Mouse (Mus musculus): ENCODE data around the gene Cald1. TPM values are rescaled to one million over a fixed set of nuclear protein-coding genes. Genes with fewer than 3 reads are reported as not detected.

The Cald1 gene
- polyA plus RNA-seq, 1 experiment, result 403 TPM

DNA sequence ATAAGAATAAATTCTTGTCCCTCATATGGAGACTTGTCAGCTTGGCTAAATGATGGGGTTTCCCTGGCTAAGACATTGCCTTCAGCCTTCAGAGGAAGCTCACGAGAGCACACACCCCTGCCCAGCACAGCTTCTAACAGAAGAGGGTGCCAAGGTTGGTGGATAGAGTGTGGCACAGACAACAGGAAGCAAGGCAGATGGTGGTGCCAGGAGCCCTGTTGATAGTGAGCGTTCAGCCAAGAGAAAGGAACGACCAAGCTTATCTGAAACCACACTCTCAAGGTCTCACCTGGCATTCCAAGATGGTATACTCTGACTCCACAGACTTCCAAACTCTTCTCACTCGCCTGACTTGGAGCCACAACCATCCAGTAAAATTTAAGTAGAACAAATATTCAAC lies 66.0 kb downstream of the Cald1 start:
- no peak overlapping the region for H3K27ac ChIP-seq (ENCODE audit: insufficient read depth, low read length)

DNA sequence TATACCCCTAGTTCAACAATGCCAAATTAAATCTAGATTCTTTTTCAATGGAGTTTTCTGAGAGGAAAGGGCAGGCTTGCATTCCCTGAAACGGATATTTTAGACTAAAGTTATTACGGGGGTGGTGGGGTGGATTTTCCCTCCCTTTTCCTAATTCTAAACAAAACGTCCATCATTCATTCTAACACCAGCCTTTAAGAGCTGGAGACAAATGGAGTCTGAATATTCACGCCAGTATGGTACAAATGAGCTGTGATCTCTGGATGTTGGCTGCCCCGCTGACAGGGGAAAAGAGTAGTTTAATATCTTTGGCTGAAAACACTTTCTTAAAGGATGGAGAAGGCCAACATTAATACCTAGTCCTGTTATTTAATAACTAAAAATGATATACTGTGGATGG lies 66.4 kb downstream of the Cald1 start:
- no peaks in the 10 kb centered on the region for H3K36me3 ChIP-seq (ENCODE audit: control insufficient read depth, insufficient read depth, low read length, poor library complexity, severe bottlenecking)
- no peak overlapping the region for H3K27ac ChIP-seq (ENCODE audit: insufficient read depth, low read length)
- H3K27me3 ChIP-seq (ENCODE audit: control insufficient read depth, insufficient read depth, low read length, poor library complexity, severe bottlenecking), result no peaks in the 10 kb centered on the region
- H3K9ac ChIP-seq (ENCODE audit: low read depth, poor library complexity, severe bottlenecking), result no peak overlapping the region
- H3K4me3 ChIP-seq (ENCODE audit: low read depth, low read length), result no peak overlapping the region
- no peaks in the 10 kb centered on the region for H3K9me3 ChIP-seq (replicated peaks; ENCODE audit: control insufficient read depth, insufficient read depth, low read length, poor library complexity, severe bottlenecking)
- H3K4me1 ChIP-seq (ENCODE audit: control insufficient read depth, insufficient read depth, low read length), result no peaks in the 10 kb centered on the region
- no peak for TF ChIP-seq EP300 (IDR thresholded peaks at IDR 0.05; ENCODE audit: insufficient read depth, low read depth, low read length)
- no peak for TF ChIP-seq POLR2A (IDR thresholded peaks at IDR 0.05; ENCODE audit: insufficient read depth, low read length)
- TF ChIP-seq CTCF (IDR thresholded peaks at IDR 0.05; ENCODE audit: low read depth, low read length), result no peak

More for the DNA sequence above, 66.0 kb downstream of the Cald1 start:
- no peak overlapping the region for H3K9ac ChIP-seq (ENCODE audit: low read depth, poor library complexity, severe bottlenecking)
- no peaks in the 10 kb centered on the region for H3K9me3 ChIP-seq (replicated peaks; ENCODE audit: control insufficient read depth, insufficient read depth, low read length, poor library complexity, severe bottlenecking)
- TF ChIP-seq CTCF (IDR thresholded peaks at IDR 0.05; ENCODE audit: low read depth, low read length) (no peak), POLR2A (IDR thresholded peaks at IDR 0.05; ENCODE audit: insufficient read depth, low read length) (no peak), EP300 (IDR thresholded peaks at IDR 0.05; ENCODE audit: insufficient read depth, low read depth, low read length) (no peak)
- H3K27me3 ChIP-seq (ENCODE audit: control insufficient read depth, insufficient read depth, low read length, poor library complexity, severe bottlenecking), result no peaks in the 10 kb centered on the region
- H3K36me3 ChIP-seq (ENCODE audit: control insufficient read depth, insufficient read depth, low read length, poor library complexity, severe bottlenecking), result no peaks in the 10 kb centered on the region
- no peak overlapping the region for H3K4me3 ChIP-seq (ENCODE audit: low read depth, low read length)
- H3K4me1 ChIP-seq (ENCODE audit: control insufficient read depth, insufficient read depth, low read length), result no peaks in the 10 kb centered on the region

DNA sequence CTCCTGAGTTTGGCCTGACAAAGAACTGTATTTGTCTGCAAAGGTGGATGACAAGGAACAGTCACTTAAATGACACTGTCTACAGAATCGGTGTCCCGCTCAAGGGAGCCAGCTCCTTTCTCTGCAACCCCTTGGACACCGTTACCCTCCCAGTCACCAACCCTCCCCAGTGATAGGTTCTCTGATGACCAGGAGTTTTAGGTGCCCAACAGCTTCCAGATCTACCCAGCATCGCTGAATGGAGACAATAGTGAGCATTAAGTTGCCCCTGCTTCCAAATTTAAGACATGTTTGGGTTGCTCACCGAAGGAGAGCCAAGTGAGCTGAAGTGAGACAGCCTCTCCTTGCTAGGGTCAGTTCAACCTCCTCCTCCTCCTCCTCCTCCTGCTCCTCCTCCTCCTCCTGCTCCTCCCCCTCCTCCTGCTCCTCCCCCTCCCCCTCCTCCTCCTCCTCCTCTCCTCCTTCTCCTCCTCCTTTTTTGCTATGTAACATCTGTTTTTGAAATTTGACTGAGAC lies 70.5 kb downstream of the Cald1 start:
- TF ChIP-seq EP300 (IDR thresholded peaks at IDR 0.05; ENCODE audit: insufficient read depth, low read depth, low read length), result no peak
- no peak for TF ChIP-seq POLR2A (IDR thresholded peaks at IDR 0.05; ENCODE audit: insufficient read depth, low read length)
- no peak for TF ChIP-seq CTCF (IDR thresholded peaks at IDR 0.05; ENCODE audit: low read depth, low read length)
- no peaks in the 10 kb centered on the region for H3K36me3 ChIP-seq (ENCODE audit: control insufficient read depth, insufficient read depth, low read length, poor library complexity, severe bottlenecking)
- H3K9ac ChIP-seq (ENCODE audit: low read depth, poor library complexity, severe bottlenecking), result no peak overlapping the region
- no peak overlapping the region for H3K27ac ChIP-seq (ENCODE audit: insufficient read depth, low read length)
- no peaks in the 10 kb centered on the region for H3K9me3 ChIP-seq (replicated peaks; ENCODE audit: control insufficient read depth, insufficient read depth, low read length, poor library complexity, severe bottlenecking)
- no peaks in the 10 kb centered on the region for H3K4me1 ChIP-seq (ENCODE audit: control insufficient read depth, insufficient read depth, low read length)
- H3K4me3 ChIP-seq (ENCODE audit: low read depth, low read length), result no peak overlapping the region
- H3K27me3 ChIP-seq (ENCODE audit: control insufficient read depth, insufficient read depth, low read length, poor library complexity, severe bottlenecking), result no peaks in the 10 kb centered on the region

GRCm38 (mm10) chr6:34671355-34671754 lies 73.1 kb downstream of the Cald1 start:
- Histone ChIP-seq H3K36me3 (ENCODE audit: control insufficient read depth, insufficient read depth, low read length, poor library complexity, severe bottlenecking) (no peaks in the 10 kb centered on the region), H3K9ac (ENCODE audit: low read depth, poor library complexity, severe bottlenecking) (no peak overlapping the region), H3K4me3 (ENCODE audit: low read depth, low read length) (no peak overlapping the region), H3K4me1 (ENCODE audit: control insufficient read depth, insufficient read depth, low read length) (peaks cover 2% of the 10 kb centered on the region), H3K27me3 (ENCODE audit: control insufficient read depth, insufficient read depth, low read length, poor library complexity, severe bottlenecking) (no peaks in the 10 kb centered on the region), H3K9me3 (replicated peaks; ENCODE audit: control insufficient read depth, insufficient read depth, low read length, poor library complexity, severe bottlenecking) (no peaks in the 10 kb centered on the region), H3K27ac (ENCODE audit: insufficient read depth, low read length) (no peak overlapping the region)
- TF ChIP-seq CTCF (IDR thresholded peaks at IDR 0.05; ENCODE audit: low read depth, low read length), result no peak
- no peak for TF ChIP-seq EP300 (IDR thresholded peaks at IDR 0.05; ENCODE audit: insufficient read depth, low read depth, low read length)
- no peak for TF ChIP-seq POLR2A (IDR thresholded peaks at IDR 0.05; ENCODE audit: insufficient read depth, low read length)

- Histone ChIP-seq H3K27me3 (ENCODE audit: control insufficient read depth, insufficient read depth, low read length, poor library complexity, severe bottlenecking) (no peaks in the 10 kb centered on the region), H3K27ac (ENCODE audit: insufficient read depth, low read length) (no peak overlapping the region), H3K36me3 (ENCODE audit: control insufficient read depth, insufficient read depth, low read length, poor library complexity, severe bottlenecking) (no peaks in the 10 kb centered on the region), H3K4me1 (ENCODE audit: control insufficient read depth, insufficient read depth, low read length) (peaks cover 2% of the 10 kb centered on the region), H3K4me3 (ENCODE audit: low read depth, low read length) (no peak overlapping the region), H3K9ac (ENCODE audit: low read depth, poor library complexity, severe bottlenecking) (no peak overlapping the region), H3K9me3 (replicated peaks; ENCODE audit: control insufficient read depth, insufficient read depth, low read length, poor library complexity, severe bottlenecking) (no peaks in the 10 kb centered on the region)
- no peak for TF ChIP-seq POLR2A (IDR thresholded peaks at IDR 0.05; ENCODE audit: insufficient read depth, low read length)
- no peak for TF ChIP-seq EP300 (IDR thresholded peaks at IDR 0.05; ENCODE audit: insufficient read depth, low read depth, low read length)
- TF ChIP-seq CTCF (IDR thresholded peaks at IDR 0.05; ENCODE audit: low read depth, low read length), result no peak
Observed at GRCm38 (mm10) chr6:34674416-34674815, 76.1 kb downstream of the Cald1 start.

DNA sequence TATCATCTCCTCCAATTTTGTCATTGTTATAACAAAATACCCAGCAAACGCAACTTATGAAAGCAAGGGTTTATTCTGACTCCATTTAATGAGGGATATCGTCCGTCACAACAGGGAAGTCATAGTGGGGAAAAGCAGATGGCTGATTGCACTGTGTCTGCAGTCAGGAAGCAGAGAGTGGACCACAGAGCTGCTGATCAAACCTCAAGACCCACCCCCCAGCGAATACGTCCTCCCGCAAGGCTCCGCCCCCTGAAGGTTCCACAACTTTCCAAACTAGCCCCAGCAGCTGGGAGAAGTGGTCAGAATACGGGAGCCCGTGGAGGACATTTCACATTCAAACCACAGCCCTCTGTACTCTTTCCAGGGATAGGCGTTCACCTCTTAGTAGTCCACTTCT lies 76.6 kb downstream of the Cald1 start:
- Histone ChIP-seq H3K4me3 (ENCODE audit: low read depth, low read length) (no peak overlapping the region), H3K9me3 (replicated peaks; ENCODE audit: control insufficient read depth, insufficient read depth, low read length, poor library complexity, severe bottlenecking) (no peaks in the 10 kb centered on the region), H3K27me3 (ENCODE audit: control insufficient read depth, insufficient read depth, low read length, poor library complexity, severe bottlenecking) (no peaks in the 10 kb centered on the region), H3K36me3 (ENCODE audit: control insufficient read depth, insufficient read depth, low read length, poor library complexity, severe bottlenecking) (no peaks in the 10 kb centered on the region), H3K9ac (ENCODE audit: low read depth, poor library complexity, severe bottlenecking) (no peak overlapping the region), H3K4me1 (ENCODE audit: control insufficient read depth, insufficient read depth, low read length) (peaks cover 2% of the 10 kb centered on the region), H3K27ac (ENCODE audit: insufficient read depth, low read length) (no peak overlapping the region)
- TF ChIP-seq POLR2A (IDR thresholded peaks at IDR 0.05; ENCODE audit: insufficient read depth, low read length) (no peak), EP300 (IDR thresholded peaks at IDR 0.05; ENCODE audit: insufficient read depth, low read depth, low read length) (no peak), CTCF (IDR thresholded peaks at IDR 0.05; ENCODE audit: low read depth, low read length) (no peak)

Measured in ES-Bruce4 (cell line).